Mouse (Mus musculus): ENCODE results near the gene Gm42417. TPM values are rescaled to one million over a fixed set of nuclear protein-coding genes. Genes with fewer than 3 reads are reported as not detected.
A peak's percentile ranks its signal among the peaks of the same experiment; 100 is the strongest.

The Gm42417 gene
- polyA plus RNA-seq, 1 experiment: not detected

GRCm38 (mm10) chr1:36560903-36561302 lies 21.7 kb upstream of the Gm42417 start:
- H3K4me3 ChIP-seq (ENCODE audit: control insufficient read depth, insufficient read depth, low read length): no peak overlapping the region
- H3K27ac ChIP-seq (ENCODE audit: control insufficient read depth, insufficient read depth, low read length): no peak overlapping the region
- WGBS: 88% methylated on average over 6 of the region's 6 CpGs
- TF ChIP-seq CTCF (IDR thresholded peaks at IDR 0.05; ENCODE audit: borderline replicate concordance, control insufficient read depth, extremely low read depth, insufficient read depth, low read length, poor library complexity) (no peak), POLR2A (IDR thresholded peaks at IDR 0.05; ENCODE audit: control insufficient read depth, extremely low read depth, insufficient read depth, low read length, poor library complexity) (no peak)
- no peaks in the 10 kb centered on the region; the same call in 1 of the 2 replicates for H3K27me3 ChIP-seq (ENCODE audit: control insufficient read depth, insufficient read depth, low read length)
- no peak for DNase-seq
- H3K36me3 ChIP-seq (ENCODE audit: control insufficient read depth, insufficient read depth, low read length): no peaks in the 10 kb centered on the region
- H3K4me1 ChIP-seq (replicated peaks; ENCODE audit: control insufficient read depth, insufficient read depth, low read length): peaks cover 34% of the 10 kb centered on the region

- peaks cover 39% of the 10 kb centered on the region for H3K4me1 ChIP-seq (replicated peaks; ENCODE audit: control insufficient read depth, insufficient read depth, low read length)
- 24% methylated on average over 5 of the region's 5 CpGs for WGBS
Observed at GRCm38 (mm10) chr1:36559888-36560287, 20.7 kb upstream of the Gm42417 start.

GRCm38 (mm10) chr1:36559256-36559655 lies 20.0 kb upstream of the Gm42417 start:
- TF ChIP-seq CTCF (IDR thresholded peaks at IDR 0.05; ENCODE audit: borderline replicate concordance, control insufficient read depth, extremely low read depth, insufficient read depth, low read length, poor library complexity): no peak
- no peak for TF ChIP-seq POLR2A (IDR thresholded peaks at IDR 0.05; ENCODE audit: control insufficient read depth, extremely low read depth, insufficient read depth, low read length, poor library complexity)
- Histone ChIP-seq H3K27ac (ENCODE audit: control insufficient read depth, insufficient read depth, low read length) (no peak overlapping the region), H3K27me3 (ENCODE audit: control insufficient read depth, insufficient read depth, low read length) (no peaks in the 10 kb centered on the region; the same call in 1 of the 2 replicates), H3K36me3 (ENCODE audit: control insufficient read depth, insufficient read depth, low read length) (no peaks in the 10 kb centered on the region), H3K4me3 (ENCODE audit: control insufficient read depth, insufficient read depth, low read length) (no peak overlapping the region), H3K4me1 (replicated peaks; ENCODE audit: control insufficient read depth, insufficient read depth, low read length) (peaks cover 39% of the 10 kb centered on the region)
- 61% methylated on average over 4 of the region's 4 CpGs for WGBS
- no peak for DNase-seq

More at GRCm38 (mm10) chr1:36559888-36560287, 20.7 kb upstream of the Gm42417 start:
- Histone ChIP-seq H3K27ac (ENCODE audit: control insufficient read depth, insufficient read depth, low read length) (no peak overlapping the region), H3K4me3 (ENCODE audit: control insufficient read depth, insufficient read depth, low read length) (no peak overlapping the region), H3K27me3 (ENCODE audit: control insufficient read depth, insufficient read depth, low read length) (no peaks in the 10 kb centered on the region; the same call in 1 of the 2 replicates), H3K36me3 (ENCODE audit: control insufficient read depth, insufficient read depth, low read length) (no peaks in the 10 kb centered on the region)
- no peak for TF ChIP-seq POLR2A (IDR thresholded peaks at IDR 0.05; ENCODE audit: control insufficient read depth, extremely low read depth, insufficient read depth, low read length, poor library complexity)
- TF ChIP-seq CTCF (IDR thresholded peaks at IDR 0.05; ENCODE audit: borderline replicate concordance, control insufficient read depth, extremely low read depth, insufficient read depth, low read length, poor library complexity): no peak
- no peak for DNase-seq

- TF ChIP-seq CTCF (IDR thresholded peaks at IDR 0.05; ENCODE audit: borderline replicate concordance, control insufficient read depth, extremely low read depth, insufficient read depth, low read length, poor library complexity) (no peak), POLR2A (IDR thresholded peaks at IDR 0.05; ENCODE audit: control insufficient read depth, extremely low read depth, insufficient read depth, low read length, poor library complexity) (no peak)
- peak; percentile 63 for DNase-seq
- 3% methylated on average over 69 of the region's 69 CpGs for WGBS
Observed at GRCm38 (mm10) chr1:36558031-36558993, 19.1 kb upstream of the Gm42417 start, which contains the start of gene Sema4c. Gene Sema4c, minus strand, starts transcription at chr1:36558349.

GRCm38 (mm10) chr1:36557457-36558011 lies 18.3 kb upstream of the Gm42417 start:
- peak; percentile 46 for DNase-seq
- no peak for TF ChIP-seq CTCF (IDR thresholded peaks at IDR 0.05; ENCODE audit: borderline replicate concordance, control insufficient read depth, extremely low read depth, insufficient read depth, low read length, poor library complexity)
- no peak for TF ChIP-seq POLR2A (IDR thresholded peaks at IDR 0.05; ENCODE audit: control insufficient read depth, extremely low read depth, insufficient read depth, low read length, poor library complexity)
- Histone ChIP-seq H3K27ac (ENCODE audit: control insufficient read depth, insufficient read depth, low read length) (no peak overlapping the region), H3K27me3 (ENCODE audit: control insufficient read depth, insufficient read depth, low read length) (no peaks in the 10 kb centered on the region; the same call in 1 of the 2 replicates), H3K4me1 (replicated peaks; ENCODE audit: control insufficient read depth, insufficient read depth, low read length) (peaks cover 39% of the 10 kb centered on the region), H3K36me3 (ENCODE audit: control insufficient read depth, insufficient read depth, low read length) (no peaks in the 10 kb centered on the region), H3K4me3 (ENCODE audit: control insufficient read depth, insufficient read depth, low read length) (peak overlapping the region; percentile 57)
- under 1% methylated on average over 48 of the region's 48 CpGs for WGBS

More at GRCm38 (mm10) chr1:36558031-36558993, 19.1 kb upstream of the Gm42417 start, which contains the start of gene Sema4c:
- H3K27ac ChIP-seq (ENCODE audit: control insufficient read depth, insufficient read depth, low read length): no peak within 1 kb of the TSS
- no peaks in the 10 kb centered on the region; the same call in 1 of the 2 replicates for H3K27me3 ChIP-seq (ENCODE audit: control insufficient read depth, insufficient read depth, low read length)
- H3K36me3 ChIP-seq (ENCODE audit: control insufficient read depth, insufficient read depth, low read length): no peaks in the 10 kb centered on the region
- peak within 1 kb of the TSS; percentile 57 for H3K4me3 ChIP-seq (ENCODE audit: control insufficient read depth, insufficient read depth, low read length)
- peaks cover 39% of the 10 kb centered on the region for H3K4me1 ChIP-seq (replicated peaks; ENCODE audit: control insufficient read depth, insufficient read depth, low read length)
